Mouse (Mus musculus) gastrocnemius, postnatal 10 days (tissue): ENCODE measurements at regions not wholly inside any gene's neighbourhood (a gene's known extent, or its start where the extent isn't known, plus 50 kb on each side); places are given as distances from the start of the nearest gene placed in this dataset.

Experiments
- DNase-seq: peaks from one replicate; pipeline ENCODE4 v3.0.0; 2021; ENCODE audit warnings: mixed read lengths

GRCm38 (mm10) chr12:79944090-79944489, 168.7 kb downstream of the Zfp36l1 start:
- no peak for DNase-seq

GRCm38 (mm10) chr12:79942563-79943131, 170.2 kb downstream of the Zfp36l1 start:
- no peak for DNase-seq

- no peak for DNase-seq
Observed at GRCm38 (mm10) chr12:79941828-79942227, 171.0 kb downstream of the Zfp36l1 start.

- no peak for DNase-seq
Observed at GRCm38 (mm10) chr12:79939436-79939835, 173.4 kb downstream of the Zfp36l1 start.

GRCm38 (mm10) chr12:79937876-79938275, 174.9 kb downstream of the Zfp36l1 start:
- DNase-seq, result no peak

GRCm38 (mm10) chr12:79936698-79937097, 176.1 kb downstream of the Zfp36l1 start:
- DNase-seq, result no peak

- DNase-seq, result no peak
Observed at GRCm38 (mm10) chr12:79934091-79934490, 178.7 kb downstream of the Zfp36l1 start.

- no peak for DNase-seq
Observed at GRCm38 (mm10) chr12:79932905-79933304, 179.9 kb downstream of the Zfp36l1 start.

GRCm38 (mm10) chr12:79931455-79931854, 181.4 kb downstream of the Zfp36l1 start:
- no peak for DNase-seq

- DNase-seq, result no peak
Observed at GRCm38 (mm10) chr12:79929846-79930245, 183.0 kb downstream of the Zfp36l1 start.

GRCm38 (mm10) chr12:79928739-79929380, 184.0 kb downstream of the Zfp36l1 start:
- peak; percentile 42 for DNase-seq

GRCm38 (mm10) chr12:79928298-79928697, 184.5 kb downstream of the Zfp36l1 start:
- no peak for DNase-seq

- peak; percentile 57 for DNase-seq
Observed at GRCm38 (mm10) chr12:79925704-79926588, 186.9 kb downstream of the Zfp36l1 start.

- DNase-seq, result no peak
Observed at GRCm38 (mm10) chr12:79924921-79925703, 187.7 kb downstream of the Zfp36l1 start.

- DNase-seq, result no peak
Observed at GRCm38 (mm10) chr12:79923811-79924210, 189.0 kb downstream of the Zfp36l1 start.

GRCm38 (mm10) chr12:79921786-79922185, 191.0 kb downstream of the Zfp36l1 start:
- DNase-seq, result no peak

GRCm38 (mm10) chr12:79918983-79919382, 193.8 kb downstream of the Zfp36l1 start:
- DNase-seq, result no peak

- no peak for DNase-seq
Observed at GRCm38 (mm10) chr12:79917634-79918289, 195.1 kb downstream of the Zfp36l1 start.

- DNase-seq, result no peak
Observed at GRCm38 (mm10) chr12:79916896-79917633, 195.7 kb downstream of the Zfp36l1 start.

- no peak for DNase-seq
Observed at GRCm38 (mm10) chr12:79913898-79914297, 198.9 kb downstream of the Zfp36l1 start.
